Mouse (Mus musculus) ES-Bruce4 (cell line): ENCODE measurements around the gene Mtx2. TPM values are rescaled to one million over a fixed set of nuclear protein-coding genes. Genes with fewer than 3 reads are reported as not detected.

Experiments
- H3K27ac ChIP-seq: 2 replicates; pipeline ENCODE4 v1.5.1; 2012; ENCODE audit warnings: low read length, inconsistent platforms; ENCODE audit not compliant: insufficient read depth
- H3K27me3 ChIP-seq: 2 replicates; pipeline ENCODE4 v1.6.1; 2012; ENCODE audit warnings: mild to moderate bottlenecking, low read length, inconsistent platforms; ENCODE audit not compliant: control insufficient read depth, poor library complexity, insufficient read depth, severe bottlenecking
- H3K36me3 ChIP-seq: 2 replicates; pipeline ENCODE4 v1.6.1; 2012; ENCODE audit warnings: inconsistent platforms, mild to moderate bottlenecking, low read length, moderate library complexity; ENCODE audit not compliant: control insufficient read depth, poor library complexity, insufficient read depth, severe bottlenecking
- H3K4me1 ChIP-seq: one replicate; pipeline ENCODE4 v1.8.1; 2011; ENCODE audit warnings: low read length; ENCODE audit not compliant: control insufficient read depth, insufficient read depth
- H3K4me3 ChIP-seq: 2 replicates; pipeline ENCODE4 v1.5.1; 2011; ENCODE audit warnings: low read depth, mild to moderate bottlenecking, low read length
- H3K9ac ChIP-seq: 2 replicates; pipeline ENCODE4 v1.6.1; 2012; ENCODE audit warnings: low read depth, mild to moderate bottlenecking, inconsistent platforms; ENCODE audit not compliant: poor library complexity, severe bottlenecking
- H3K9me3 ChIP-seq: replicated peaks from 2 replicates; pipeline ENCODE4 v1.6.1; 2012; ENCODE audit warnings: mild to moderate bottlenecking, low read length, inconsistent platforms; ENCODE audit not compliant: control insufficient read depth, poor library complexity, insufficient read depth, severe bottlenecking
- CTCF ChIP-seq: IDR thresholded peaks from one replicate; pipeline ENCODE4 v1.8.1; 2011; ENCODE audit warnings: low read depth, low read length
- EP300 ChIP-seq: IDR thresholded peaks from 2 replicates; pipeline ENCODE4 v1.6.1; 2011; ENCODE audit warnings: low read depth, low read length; ENCODE audit not compliant: insufficient read depth
- POLR2A ChIP-seq: IDR thresholded peaks from one replicate; pipeline ENCODE4 v1.8.1; 2011; ENCODE audit warnings: low read length; ENCODE audit not compliant: insufficient read depth
- polyA plus RNA-seq: library from polyadenylated mRNA; stranded (reverse); fragments of >200 nt; gene quantifications from 2 replicates; pipeline ENCODE4 v1.2.4, GENCODE M21; 2011; ENCODE audit warnings: low read depth; ENCODE audit not compliant: missing spikeins, insufficient read depth, insufficient read length

The Mtx2 gene
- polyA plus RNA-seq, 1 experiment, result 58.0 TPM

GRCm38 (mm10) chr2:74874043-74874442 is 48.4 kb downstream of the Mtx2 start:
- Histone ChIP-seq H3K27me3 (no peaks in the 10 kb centered on the region), H3K9me3 (0 out of 2 replicates have a peak, but pooled peaks cover 2% of the 10 kb centered on the region), H3K36me3 (no peaks in the 10 kb centered on the region), H3K4me3 (no peak overlapping the region), H3K4me1 (no peaks in the 10 kb centered on the region), H3K27ac (no peak overlapping the region), H3K9ac (no peak overlapping the region)
- no peak for TF ChIP-seq EP300
- TF ChIP-seq POLR2A, result no peak
- no peak for TF ChIP-seq CTCF

GRCm38 (mm10) chr2:74884357-74884756 is 58.8 kb downstream of the Mtx2 start:
- no peak overlapping the region for H3K27ac ChIP-seq
- TF ChIP-seq POLR2A, result no peak
- TF ChIP-seq CTCF, result no peak
- TF ChIP-seq EP300, result no peak
- no peaks in the 10 kb centered on the region for H3K27me3 ChIP-seq
- no peaks in the 10 kb centered on the region for H3K4me1 ChIP-seq
- no peaks in the 10 kb centered on the region for H3K36me3 ChIP-seq
- no peak overlapping the region for H3K4me3 ChIP-seq
- H3K9me3 ChIP-seq, result no peaks in the 10 kb centered on the region
- no peak overlapping the region for H3K9ac ChIP-seq

- H3K27ac ChIP-seq, result no peak overlapping the region
- no peak overlapping the region for H3K4me3 ChIP-seq
- no peak for TF ChIP-seq CTCF
- no peak for TF ChIP-seq POLR2A
- TF ChIP-seq EP300, result no peak
- H3K9ac ChIP-seq, result no peak overlapping the region
- no peaks in the 10 kb centered on the region for H3K27me3 ChIP-seq
- no peaks in the 10 kb centered on the region for H3K36me3 ChIP-seq
- no peaks in the 10 kb centered on the region for H3K4me1 ChIP-seq
- H3K9me3 ChIP-seq, result no peaks in the 10 kb centered on the region
These were observed 66.3 kb downstream of the Mtx2 start for GRCm38 (mm10) chr2:74891868-74892267.

- Histone ChIP-seq H3K4me1 (no peaks in the 10 kb centered on the region), H3K27me3 (no peaks in the 10 kb centered on the region), H3K9ac (no peak overlapping the region), H3K27ac (no peak overlapping the region), H3K36me3 (no peaks in the 10 kb centered on the region), H3K4me3 (no peak overlapping the region), H3K9me3 (no peaks in the 10 kb centered on the region)
- no peak for TF ChIP-seq POLR2A
- TF ChIP-seq EP300, result no peak
- TF ChIP-seq CTCF, result no peak
These were observed 67.4 kb downstream of the Mtx2 start for GRCm38 (mm10) chr2:74892881-74893615.

GRCm38 (mm10) chr2:74894061-74894460 is 68.5 kb downstream of the Mtx2 start:
- no peaks in the 10 kb centered on the region for H3K9me3 ChIP-seq
- no peak overlapping the region for H3K9ac ChIP-seq
- no peaks in the 10 kb centered on the region for H3K4me1 ChIP-seq
- no peak overlapping the region for H3K27ac ChIP-seq
- no peak overlapping the region for H3K4me3 ChIP-seq
- no peaks in the 10 kb centered on the region for H3K27me3 ChIP-seq
- no peak for TF ChIP-seq CTCF
- TF ChIP-seq EP300, result no peak
- no peak for TF ChIP-seq POLR2A
- no peaks in the 10 kb centered on the region for H3K36me3 ChIP-seq

- TF ChIP-seq POLR2A (no peak), EP300 (no peak), CTCF (no peak)
- Histone ChIP-seq H3K9ac (no peak overlapping the region), H3K27me3 (no peaks in the 10 kb centered on the region)
These were observed 74.4 kb downstream of the Mtx2 start for GRCm38 (mm10) chr2:74899973-74900372.

More at GRCm38 (mm10) chr2:74899973-74900372, 74.4 kb downstream of the Mtx2 start:
- Histone ChIP-seq H3K9me3 (0 out of 2 replicates have a peak, but pooled peaks cover 6% of the 10 kb centered on the region), H3K4me3 (no peak overlapping the region), H3K4me1 (no peaks in the 10 kb centered on the region), H3K36me3 (no peaks in the 10 kb centered on the region), H3K27ac (no peak overlapping the region)
